Mouse (Mus musculus) ES-Bruce4 (cell line): ENCODE measurements around the gene Fos. TPM values are rescaled to one million over a fixed set of nuclear protein-coding genes. Genes with fewer than 3 reads are reported as not detected.

ENCODE experiments used
- H3K27ac ChIP-seq: 2 replicates; pipeline ENCODE4 v1.5.1; 2012; ENCODE audit warnings: low read length, inconsistent platforms; ENCODE audit not compliant: insufficient read depth
- H3K27me3 ChIP-seq: 2 replicates; pipeline ENCODE4 v1.6.1; 2012; ENCODE audit warnings: mild to moderate bottlenecking, low read length, inconsistent platforms; ENCODE audit not compliant: control insufficient read depth, poor library complexity, insufficient read depth, severe bottlenecking
- H3K36me3 ChIP-seq: 2 replicates; pipeline ENCODE4 v1.6.1; 2012; ENCODE audit warnings: inconsistent platforms, mild to moderate bottlenecking, low read length, moderate library complexity; ENCODE audit not compliant: control insufficient read depth, poor library complexity, insufficient read depth, severe bottlenecking
- H3K4me1 ChIP-seq: one replicate; pipeline ENCODE4 v1.8.1; 2011; ENCODE audit warnings: low read length; ENCODE audit not compliant: control insufficient read depth, insufficient read depth
- H3K4me3 ChIP-seq: 2 replicates; pipeline ENCODE4 v1.5.1; 2011; ENCODE audit warnings: low read depth, mild to moderate bottlenecking, low read length
- H3K9ac ChIP-seq: 2 replicates; pipeline ENCODE4 v1.6.1; 2012; ENCODE audit warnings: low read depth, mild to moderate bottlenecking, inconsistent platforms; ENCODE audit not compliant: poor library complexity, severe bottlenecking
- H3K9me3 ChIP-seq: replicated peaks from 2 replicates; pipeline ENCODE4 v1.6.1; 2012; ENCODE audit warnings: mild to moderate bottlenecking, low read length, inconsistent platforms; ENCODE audit not compliant: control insufficient read depth, poor library complexity, insufficient read depth, severe bottlenecking
- CTCF ChIP-seq: IDR thresholded peaks from one replicate; pipeline ENCODE4 v1.8.1; 2011; ENCODE audit warnings: low read depth, low read length
- EP300 ChIP-seq: IDR thresholded peaks from 2 replicates; pipeline ENCODE4 v1.6.1; 2011; ENCODE audit warnings: low read depth, low read length; ENCODE audit not compliant: insufficient read depth
- POLR2A ChIP-seq: IDR thresholded peaks from one replicate; pipeline ENCODE4 v1.8.1; 2011; ENCODE audit warnings: low read length; ENCODE audit not compliant: insufficient read depth
- polyA plus RNA-seq: library from polyadenylated mRNA; stranded (reverse); fragments of >200 nt; gene quantifications from 2 replicates; pipeline ENCODE4 v1.2.4, GENCODE M21; 2011; ENCODE audit warnings: low read depth; ENCODE audit not compliant: missing spikeins, insufficient read depth, insufficient read length

Fos gene
- polyA plus RNA-seq, 1 experiment: 7.3 TPM

DNA sequence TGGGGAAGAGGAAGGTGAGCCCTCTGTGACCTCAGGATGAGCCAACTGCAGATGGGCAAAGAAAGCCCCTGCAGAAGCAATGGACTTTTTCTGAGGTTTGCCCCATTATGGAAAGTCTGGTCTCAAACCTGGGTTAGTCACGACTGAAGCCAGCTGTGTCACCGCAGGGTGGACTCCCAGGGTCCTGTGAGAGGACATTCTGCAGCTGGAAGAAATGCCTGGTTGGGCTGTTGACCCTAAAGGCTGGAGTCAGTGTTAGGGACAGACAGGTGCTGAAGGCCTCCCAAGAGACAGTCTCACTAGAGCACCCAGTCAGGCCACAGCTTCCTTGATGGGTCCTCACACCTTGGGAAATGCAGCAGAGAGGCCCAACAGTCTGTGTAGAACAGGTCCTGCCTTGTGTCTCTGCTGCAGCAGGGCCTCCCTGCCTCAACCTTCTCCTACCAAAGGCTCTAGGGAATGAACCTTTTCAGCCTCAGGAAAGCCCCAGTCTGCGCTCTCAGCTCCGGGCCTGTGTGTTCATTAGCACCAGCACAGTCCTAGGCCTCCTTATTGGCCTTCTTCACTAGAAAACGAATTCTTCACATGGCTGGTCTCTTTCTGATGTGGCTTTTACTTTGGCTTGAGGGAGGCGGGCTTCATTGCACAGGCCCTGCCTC lies 40.2 kb downstream of the Fos start:
- Histone ChIP-seq H3K9ac (no peak overlapping the region), H3K4me1 (peaks cover 2% of the 10 kb centered on the region), H3K4me3 (no peak overlapping the region), H3K27me3 (no peaks in the 10 kb centered on the region), H3K9me3 (no peaks in the 10 kb centered on the region), H3K36me3 (no peaks in the 10 kb centered on the region), H3K27ac (no peak overlapping the region)
- TF ChIP-seq CTCF (no peak), EP300 (no peak), POLR2A (no peak)

GRCm38 (mm10) chr12:85514958-85515357 lies 41.3 kb downstream of the Fos start:
- H3K4me1 ChIP-seq: peaks cover 2% of the 10 kb centered on the region
- H3K9ac ChIP-seq: no peak overlapping the region
- TF ChIP-seq EP300: no peak
- TF ChIP-seq POLR2A: no peak
- TF ChIP-seq CTCF: no peak

GRCm38 (mm10) chr12:85515865-85516264 lies 42.2 kb downstream of the Fos start:
- Histone ChIP-seq H3K27me3 (no peaks in the 10 kb centered on the region), H3K9ac (no peak overlapping the region), H3K27ac (no peak overlapping the region), H3K4me3 (no peak overlapping the region), H3K9me3 (no peaks in the 10 kb centered on the region; the same call in 1 of the 2 replicates), H3K36me3 (no peaks in the 10 kb centered on the region), H3K4me1 (peaks cover 2% of the 10 kb centered on the region)
- TF ChIP-seq EP300: no peak
- no peak for TF ChIP-seq POLR2A
- TF ChIP-seq CTCF: no peak

More at GRCm38 (mm10) chr12:85514958-85515357, 41.3 kb downstream of the Fos start:
- Histone ChIP-seq H3K27me3 (no peaks in the 10 kb centered on the region), H3K9me3 (no peaks in the 10 kb centered on the region; the same call in 1 of the 2 replicates), H3K36me3 (no peaks in the 10 kb centered on the region), H3K27ac (no peak overlapping the region), H3K4me3 (no peak overlapping the region)

- no peak for TF ChIP-seq POLR2A
- no peak for TF ChIP-seq EP300
- TF ChIP-seq CTCF: no peak
- H3K36me3 ChIP-seq: no peaks in the 10 kb centered on the region
- no peaks in the 10 kb centered on the region; the same call in 1 of the 2 replicates for H3K9me3 ChIP-seq
- H3K4me3 ChIP-seq: no peak overlapping the region
- H3K27me3 ChIP-seq: no peaks in the 10 kb centered on the region
- no peak overlapping the region for H3K9ac ChIP-seq
- H3K4me1 ChIP-seq: peaks cover 2% of the 10 kb centered on the region
- no peak overlapping the region for H3K27ac ChIP-seq
Measured at GRCm38 (mm10) chr12:85517339-85517738, 43.6 kb downstream of the Fos start.

DNA sequence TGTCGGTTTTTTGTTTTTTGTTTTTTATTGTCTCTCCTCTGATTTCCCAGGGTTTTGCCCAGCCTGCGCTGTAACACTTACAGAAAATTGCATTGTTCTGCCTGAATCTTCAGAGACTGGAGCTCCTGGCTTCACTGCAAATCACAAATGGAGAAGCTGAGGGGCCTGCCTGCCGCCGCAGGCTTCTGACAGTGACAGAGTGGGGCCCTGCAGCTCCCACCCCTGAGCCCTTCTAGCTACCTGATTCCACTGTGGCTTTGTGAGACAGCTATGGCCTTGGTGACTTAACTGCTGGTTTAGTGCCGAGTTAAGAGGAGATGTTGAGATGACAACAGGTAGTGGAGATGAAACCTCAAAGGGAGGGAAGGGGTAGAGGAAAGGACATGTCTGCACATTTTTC lies 44.3 kb downstream of the Fos start:
- Histone ChIP-seq H3K27me3 (no peaks in the 10 kb centered on the region), H3K36me3 (no peaks in the 10 kb centered on the region), H3K27ac (no peak overlapping the region), H3K9me3 (no peaks in the 10 kb centered on the region; the same call in 1 of the 2 replicates), H3K4me1 (peaks cover 1% of the 10 kb centered on the region), H3K4me3 (no peak overlapping the region), H3K9ac (no peak overlapping the region)
- no peak for TF ChIP-seq CTCF
- TF ChIP-seq EP300: no peak
- no peak for TF ChIP-seq POLR2A

DNA sequence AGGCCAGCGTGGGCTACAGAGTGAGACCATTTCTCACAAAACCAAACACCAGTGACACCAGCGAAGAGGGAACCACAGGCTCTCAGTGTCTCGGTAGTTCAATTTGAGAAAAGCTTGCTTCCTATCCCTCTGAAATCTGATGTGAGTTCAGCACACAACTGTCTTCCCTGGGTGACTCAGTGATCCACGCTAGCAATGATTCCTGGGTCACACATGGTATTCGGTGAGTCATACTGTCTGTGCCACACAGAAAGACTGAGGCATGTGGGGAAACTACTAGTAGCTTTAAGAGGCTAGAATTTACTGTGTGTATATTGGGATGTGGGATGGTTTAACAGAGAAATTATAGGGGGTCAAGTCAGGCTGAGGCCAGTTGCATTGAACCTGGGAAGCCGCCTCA lies 45.9 kb downstream of the Fos start:
- Histone ChIP-seq H3K4me3 (no peak overlapping the region), H3K27ac (no peak overlapping the region), H3K36me3 (no peaks in the 10 kb centered on the region), H3K27me3 (no peaks in the 10 kb centered on the region), H3K9ac (no peak overlapping the region), H3K9me3 (no peaks in the 10 kb centered on the region; the same call in 1 of the 2 replicates), H3K4me1 (peaks cover 5% of the 10 kb centered on the region)
- TF ChIP-seq CTCF (no peak), EP300 (no peak), POLR2A (no peak)
